Mouse (Mus musculus) hindbrain, embryonic 14.5 days (tissue): ENCODE data around the gene Ybey. TPM values are rescaled to one million over a fixed set of nuclear protein-coding genes. Genes with fewer than 3 reads are reported as not detected.

Source experiments
- polyA plus RNA-seq: library from polyadenylated mRNA; unstranded; fragments of >200 nt; fragmentation: Nextera tagmentation; extraction: Ambion mirVana; gene quantifications from 2 replicates; pipeline ENCODE4 v1.2.1, GENCODE M21; 2014

Ybey gene
- polyA plus RNA-seq, 1 experiment from 2014 or later = 5.1 TPM

Other genes starting within 250 kb of the Ybey start
- gene Prmt2, start 231.2 kb downstream of the Ybey start, polyA plus RNA-seq = 306 and 367 TPM in 2 replicates
- 2.9 and 4.4 TPM in 2 replicates for gene S100b, start 215.3 kb downstream of the Ybey start, polyA plus RNA-seq
- gene Dip2a, start 123.8 kb downstream of the Ybey start, polyA plus RNA-seq = 11.3 and 12.1 TPM in 2 replicates
- not detected in 2 replicates for gene AC141477.1, start 28.7 kb downstream of the Ybey start, polyA plus RNA-seq
- gene Pcnt, start 26.3 kb downstream of the Ybey start, polyA plus RNA-seq = 5.4 and 7.8 TPM in 2 replicates
- not detected in 2 replicates for gene 2610028H24Rik, start 20.0 kb downstream of the Ybey start, polyA plus RNA-seq
- 66.8 and 67.4 TPM in 2 replicates for gene Mcm3ap, start 187 bp downstream of the Ybey start, polyA plus RNA-seq
- gene Lss, start 62.5 kb upstream of the Ybey start, polyA plus RNA-seq = 36.2 and 39.9 TPM in 2 replicates
- gene Spatc1l, start 93.2 kb upstream of the Ybey start, polyA plus RNA-seq = not detected in 2 replicates
- not detected in 2 replicates for gene Ftcd, start 106.5 kb upstream of the Ybey start, polyA plus RNA-seq
- 15.7 and 19.9 TPM in 2 replicates for gene Col6a2, start 154.5 kb upstream of the Ybey start, polyA plus RNA-seq